Mouse (Mus musculus): ENCODE measurements at regions not wholly inside any gene's neighbourhood (a gene's known extent, or its start where the extent isn't known, plus 50 kb on each side); places are given as distances from the start of the nearest gene placed in this dataset.
A peak's percentile ranks its signal among the peaks of the same experiment; 100 is the strongest.

DNA sequence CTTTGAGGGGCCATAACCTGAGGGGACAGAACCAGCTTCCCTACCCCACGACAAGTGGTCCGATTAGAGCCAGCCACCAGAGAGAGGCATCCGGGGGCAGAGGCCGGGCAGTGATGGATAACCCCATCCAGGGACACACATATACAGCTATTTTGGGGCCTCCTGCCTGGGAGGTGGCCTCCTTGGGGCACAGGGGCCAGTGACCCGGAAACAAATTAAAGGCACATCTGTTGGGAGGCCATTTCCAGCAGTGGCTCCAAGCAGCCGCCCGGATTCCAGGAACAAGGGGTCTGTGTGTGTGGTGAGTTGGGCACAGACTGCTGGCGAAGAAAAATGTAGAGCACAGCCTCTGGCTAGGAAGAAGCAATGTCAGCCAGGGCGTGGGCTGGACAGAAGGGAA, 144.2 kb upstream of the Mycn start:
- Histone ChIP-seq H3K9me3 (no peaks in the 10 kb centered on the region), H3K4me1 (peaks cover 12% of the 10 kb centered on the region), H3K27ac (no peak overlapping the region), H3K4me2 (no peak overlapping the region), H3K4me3 (no peak overlapping the region), H3K9ac (no peak overlapping the region), H3K36me3 (no peaks in the 10 kb centered on the region), H3K27me3 (no peaks in the 10 kb centered on the region)
- ATAC-seq (ENCODE audit: insufficient number of reproducible peaks, insufficient read depth, low FRiP score, low TSS enrichment, low read depth), result no peak
- 32% methylated on average over 9 of the region's 9 CpGs for WGBS

DNA sequence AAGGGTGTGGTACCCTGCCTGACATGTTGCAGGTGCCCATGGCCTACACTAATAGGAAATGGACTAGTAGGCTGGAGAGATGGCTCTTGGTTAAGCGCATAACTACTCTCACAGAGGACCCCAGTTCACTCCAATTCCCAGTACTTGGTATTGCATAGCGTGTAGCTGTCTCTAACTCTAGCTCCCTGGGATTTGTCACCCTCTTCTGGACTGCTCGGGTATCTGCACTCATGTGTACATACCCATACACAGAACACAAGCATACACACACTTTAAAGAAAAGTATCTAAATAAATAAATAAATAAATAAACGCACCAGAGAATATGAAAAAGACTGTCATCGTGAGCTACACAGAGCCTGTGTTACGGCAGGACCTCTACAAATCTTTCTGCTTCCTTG, 143.8 kb upstream of the Mycn start:
- WGBS, result 60% methylated on average over 6 of the region's 6 CpGs
- no peak for ATAC-seq (ENCODE audit: insufficient number of reproducible peaks, insufficient read depth, low FRiP score, low TSS enrichment, low read depth)
- Histone ChIP-seq H3K9ac (no peak overlapping the region), H3K27me3 (no peaks in the 10 kb centered on the region), H3K4me3 (no peak overlapping the region), H3K36me3 (no peaks in the 10 kb centered on the region), H3K4me2 (no peak overlapping the region), H3K9me3 (no peaks in the 10 kb centered on the region), H3K4me1 (peaks cover 16% of the 10 kb centered on the region), H3K27ac (no peak overlapping the region)

DNA sequence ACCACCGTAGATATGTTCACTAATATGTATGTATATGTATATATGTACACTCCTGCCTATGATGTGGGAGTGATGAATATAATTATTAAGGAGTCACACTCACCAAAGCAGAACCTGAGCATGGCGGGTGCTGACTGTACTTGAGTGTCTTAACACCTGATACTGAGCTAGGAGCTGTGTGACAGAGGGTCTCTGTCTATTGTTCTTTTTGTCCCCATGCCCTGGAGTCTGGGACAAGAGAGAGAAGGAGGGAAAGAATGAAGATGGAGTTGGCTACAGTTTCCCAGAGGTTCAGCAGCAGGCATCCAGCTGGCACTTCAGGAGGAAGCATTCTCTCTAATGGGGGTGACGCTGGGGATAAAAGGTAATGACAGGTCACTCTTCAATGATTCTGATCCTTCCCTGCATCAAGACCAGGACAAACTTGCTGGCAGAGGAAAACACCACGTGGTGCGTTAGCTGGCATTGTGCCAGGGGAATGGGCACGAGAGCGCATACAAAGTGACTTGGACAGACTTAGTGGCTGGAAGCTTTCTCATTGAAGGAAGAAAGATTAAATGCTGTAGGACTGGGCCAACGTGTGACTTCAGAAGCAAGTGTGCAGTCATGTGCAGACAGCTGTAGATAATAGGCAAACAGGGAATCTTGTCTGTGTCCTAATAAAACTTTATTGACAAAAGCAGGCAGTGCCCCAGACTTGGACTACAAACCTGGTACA, 141.8 kb upstream of the Mycn start:
- H3K4me3 ChIP-seq, result no peak overlapping the region
- 68% methylated on average over 8 of the region's 8 CpGs for WGBS
- no peak overlapping the region for H3K9ac ChIP-seq
- H3K27ac ChIP-seq, result no peak overlapping the region
- H3K27me3 ChIP-seq, result no peaks in the 10 kb centered on the region
- H3K9me3 ChIP-seq, result no peaks in the 10 kb centered on the region
- H3K4me1 ChIP-seq, result peaks cover 28% of the 10 kb centered on the region
- H3K4me2 ChIP-seq, result no peak overlapping the region
- no peaks in the 10 kb centered on the region for H3K36me3 ChIP-seq
- no peak for ATAC-seq (ENCODE audit: insufficient number of reproducible peaks, insufficient read depth, low FRiP score, low TSS enrichment, low read depth)

DNA sequence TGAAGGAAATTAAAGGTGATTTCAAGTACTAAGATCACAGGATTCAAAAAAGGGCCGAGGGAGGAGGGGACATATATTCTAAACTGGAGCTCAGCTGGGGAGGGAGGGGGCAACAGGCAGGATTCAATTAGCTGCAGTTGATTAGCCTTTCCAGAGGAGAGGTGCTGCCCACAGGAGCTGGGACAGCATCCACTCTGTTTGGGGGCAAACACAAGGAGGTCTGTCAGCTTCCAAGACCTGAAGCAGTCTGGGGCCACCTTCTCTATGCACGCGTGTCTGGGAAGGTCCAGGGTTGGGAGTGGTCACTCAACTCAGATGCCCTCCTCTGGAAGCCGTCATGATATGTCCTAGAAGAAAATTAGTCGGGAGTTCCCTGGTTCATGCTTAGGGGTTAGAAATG, 139.1 kb upstream of the Mycn start:
- Histone ChIP-seq H3K4me2 (no peak overlapping the region), H3K4me3 (no peak overlapping the region), H3K27me3 (no peaks in the 10 kb centered on the region), H3K9ac (no peak overlapping the region), H3K4me1 (peaks cover 49% of the 10 kb centered on the region), H3K36me3 (no peaks in the 10 kb centered on the region), H3K9me3 (no peaks in the 10 kb centered on the region), H3K27ac (peak overlapping the region; percentile 33; the same call in 1 of the 2 replicates)
- 22% methylated on average over 5 of the region's 5 CpGs for WGBS
- ATAC-seq (ENCODE audit: insufficient number of reproducible peaks, insufficient read depth, low FRiP score, low TSS enrichment, low read depth), result no peak

DNA sequence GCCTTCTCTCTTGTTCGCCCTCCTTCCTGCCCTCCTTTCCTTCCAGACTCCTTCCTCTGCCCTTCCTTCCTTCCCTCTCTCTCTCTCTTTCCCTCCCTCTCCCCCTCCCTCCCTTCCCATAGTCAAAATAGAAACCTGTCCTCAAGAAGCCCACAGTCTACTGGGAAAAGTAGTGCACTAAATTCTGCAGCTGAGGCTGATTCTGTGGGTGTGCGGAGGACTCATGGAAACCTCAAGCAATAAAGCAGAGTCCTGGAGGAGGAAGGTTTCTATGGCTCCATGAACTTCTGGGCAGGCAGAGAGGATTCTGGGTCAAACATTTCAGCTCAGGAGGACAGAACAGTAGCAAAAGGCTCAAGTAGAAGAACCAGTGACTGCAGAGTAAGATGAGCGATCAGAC, 138.1 kb upstream of the Mycn start:
- WGBS, result 80% methylated on average over 3 of the region's 3 CpGs
- Histone ChIP-seq H3K27ac (no peak overlapping the region), H3K9ac (no peak overlapping the region), H3K9me3 (no peaks in the 10 kb centered on the region), H3K4me2 (no peak overlapping the region), H3K36me3 (no peaks in the 10 kb centered on the region), H3K4me3 (no peak overlapping the region), H3K4me1 (peaks cover 49% of the 10 kb centered on the region), H3K27me3 (no peaks in the 10 kb centered on the region)
- no peak for ATAC-seq (ENCODE audit: insufficient number of reproducible peaks, insufficient read depth, low FRiP score, low TSS enrichment, low read depth)

DNA sequence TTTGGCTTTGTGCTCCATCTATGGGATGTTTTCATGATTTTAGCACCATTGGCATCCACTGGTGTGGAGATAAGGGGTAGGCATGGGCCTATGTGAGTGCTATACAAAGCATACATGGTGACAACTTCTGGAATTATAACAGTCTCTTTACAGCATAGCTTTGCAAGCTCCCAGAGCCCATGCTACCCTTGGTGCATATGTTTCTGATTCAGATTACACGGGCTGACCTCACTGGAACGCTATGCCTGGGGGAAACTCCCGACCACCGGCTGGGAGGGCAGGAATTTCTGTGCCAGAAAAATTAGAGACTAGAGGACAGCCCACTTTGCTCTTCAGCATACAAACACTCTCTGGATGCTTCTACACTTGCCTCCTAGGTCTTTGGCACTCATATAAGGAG, 136.0 kb upstream of the Mycn start:
- H3K9ac ChIP-seq, result no peak overlapping the region
- H3K27ac ChIP-seq, result peak overlapping the region; percentile 71
- 13% methylated on average over 4 of the region's 4 CpGs for WGBS
- no peaks in the 10 kb centered on the region for H3K27me3 ChIP-seq
- H3K4me1 ChIP-seq, result peaks cover 50% of the 10 kb centered on the region
- H3K9me3 ChIP-seq, result no peaks in the 10 kb centered on the region
- H3K4me3 ChIP-seq, result no peak overlapping the region
- peak; percentile 50; the same call in 1 of the 2 replicates for ATAC-seq (ENCODE audit: insufficient number of reproducible peaks, insufficient read depth, low FRiP score, low TSS enrichment, low read depth)
- H3K36me3 ChIP-seq, result no peaks in the 10 kb centered on the region
- H3K4me2 ChIP-seq, result no peak overlapping the region

DNA sequence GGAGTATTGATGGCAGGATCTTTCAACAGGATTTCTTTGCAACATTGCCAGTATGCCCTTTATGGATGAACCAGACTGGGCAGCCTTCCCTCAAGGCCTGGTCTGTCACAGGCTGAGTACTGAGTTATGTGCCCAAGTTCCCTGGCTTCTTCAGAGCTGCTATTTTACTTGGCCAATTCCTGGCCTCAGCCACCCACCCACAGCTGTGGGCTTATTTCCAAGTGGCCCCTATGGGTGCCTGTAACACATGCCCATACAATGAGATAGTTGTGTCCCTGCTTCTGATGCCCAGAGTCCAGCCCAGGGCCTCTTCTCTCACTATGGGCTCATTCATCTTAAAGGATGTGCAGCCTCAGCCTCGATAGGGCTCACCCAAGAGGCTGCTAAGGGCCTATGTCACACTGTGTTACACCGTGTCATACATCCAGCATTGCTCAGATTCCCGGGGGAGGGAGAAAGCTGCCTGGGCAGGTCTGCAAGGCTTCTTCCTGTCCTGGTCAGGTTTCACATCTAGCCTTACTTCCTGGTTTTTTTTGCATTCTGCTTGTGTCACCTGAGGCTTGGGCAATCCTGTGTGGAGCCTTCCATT, 135.1 kb upstream of the Mycn start:
- H3K9me3 ChIP-seq, result no peaks in the 10 kb centered on the region
- no peaks in the 10 kb centered on the region for H3K27me3 ChIP-seq
- H3K4me1 ChIP-seq, result peaks cover 50% of the 10 kb centered on the region
- no peaks in the 10 kb centered on the region for H3K36me3 ChIP-seq
- no peak for ATAC-seq (ENCODE audit: insufficient number of reproducible peaks, insufficient read depth, low FRiP score, low TSS enrichment, low read depth)
- no peak overlapping the region for H3K9ac ChIP-seq
- whole genome bisulfite sequencing, result 19% methylated on average over 3 of the region's 3 CpGs
- peak overlapping the region; percentile 71 for H3K27ac ChIP-seq
- no peak overlapping the region for H3K4me2 ChIP-seq
- H3K4me3 ChIP-seq, result no peak overlapping the region

DNA sequence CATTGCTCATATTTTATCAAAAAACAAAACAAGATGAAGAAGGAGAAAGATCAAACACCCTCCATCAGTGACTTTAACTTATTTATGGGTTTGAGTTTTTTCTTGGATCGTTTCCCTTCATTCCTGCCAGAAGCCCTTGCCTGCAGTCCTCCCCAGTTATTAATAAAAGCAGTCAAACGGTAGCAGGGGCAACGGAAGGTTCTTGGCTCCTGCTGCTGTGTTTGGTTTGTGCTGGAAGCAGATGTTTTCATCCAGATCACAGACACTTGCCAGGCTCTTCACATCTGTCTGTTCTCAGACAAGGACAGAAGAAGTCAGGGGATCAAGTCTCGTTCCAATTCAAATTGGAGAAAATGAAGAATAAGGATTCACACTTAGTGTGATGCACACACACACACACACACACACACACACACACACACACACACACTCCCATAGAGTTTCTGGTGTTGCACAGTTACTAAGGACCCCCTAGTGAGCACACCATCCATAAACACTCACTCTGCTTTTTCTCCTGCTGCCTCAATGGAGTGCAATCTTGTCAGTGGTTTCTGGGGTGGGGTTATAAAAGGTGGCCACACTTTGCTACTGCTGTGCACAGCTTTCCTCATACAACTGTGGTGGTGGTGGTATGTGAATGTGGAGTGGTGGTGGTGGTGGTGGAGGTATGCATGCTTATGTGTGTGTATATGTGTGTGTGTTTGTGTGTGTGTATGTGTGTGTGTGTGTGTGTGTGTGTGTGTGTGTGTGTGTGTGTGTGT, 131.6 kb upstream of the Mycn start:
- Histone ChIP-seq H3K9ac (no peak overlapping the region), H3K27ac (no peak overlapping the region), H3K4me2 (no peak overlapping the region), H3K36me3 (no peaks in the 10 kb centered on the region), H3K9me3 (no peaks in the 10 kb centered on the region), H3K27me3 (no peaks in the 10 kb centered on the region), H3K4me3 (no peak overlapping the region), H3K4me1 (peaks cover 24% of the 10 kb centered on the region)
- no peak for ATAC-seq (ENCODE audit: insufficient number of reproducible peaks, insufficient read depth, low FRiP score, low TSS enrichment, low read depth)
- WGBS, result 38% methylated on average over 4 of the region's 4 CpGs

DNA sequence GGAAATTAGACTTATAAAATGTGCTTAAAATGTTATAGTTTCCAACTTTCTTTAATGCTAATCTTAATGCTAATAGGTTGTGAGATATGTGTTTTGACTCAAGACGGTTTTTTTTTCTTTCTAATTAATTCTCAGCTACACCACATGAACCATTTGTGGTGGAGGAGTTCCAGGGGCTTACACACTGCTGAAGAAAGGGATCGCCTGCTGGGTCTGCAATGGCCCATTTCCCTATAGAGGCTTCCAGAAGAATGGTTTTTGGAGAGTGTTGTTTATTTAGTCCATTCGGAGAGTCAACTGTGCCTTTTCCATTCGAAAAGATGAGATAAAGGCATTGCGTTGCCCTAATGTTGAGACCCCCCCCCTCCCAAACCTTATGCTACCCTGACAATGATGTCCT, 125.6 kb upstream of the Mycn start:
- no peak for ATAC-seq (ENCODE audit: insufficient number of reproducible peaks, insufficient read depth, low FRiP score, low TSS enrichment, low read depth)
- Histone ChIP-seq H3K4me1 (peaks cover 7% of the 10 kb centered on the region), H3K27me3 (no peaks in the 10 kb centered on the region), H3K27ac (no peak overlapping the region), H3K4me3 (no peak overlapping the region), H3K36me3 (no peaks in the 10 kb centered on the region), H3K9ac (no peak overlapping the region), H3K9me3 (no peaks in the 10 kb centered on the region), H3K4me2 (no peak overlapping the region)
- 71% methylated on average over 5 of the region's 5 CpGs for WGBS

DNA sequence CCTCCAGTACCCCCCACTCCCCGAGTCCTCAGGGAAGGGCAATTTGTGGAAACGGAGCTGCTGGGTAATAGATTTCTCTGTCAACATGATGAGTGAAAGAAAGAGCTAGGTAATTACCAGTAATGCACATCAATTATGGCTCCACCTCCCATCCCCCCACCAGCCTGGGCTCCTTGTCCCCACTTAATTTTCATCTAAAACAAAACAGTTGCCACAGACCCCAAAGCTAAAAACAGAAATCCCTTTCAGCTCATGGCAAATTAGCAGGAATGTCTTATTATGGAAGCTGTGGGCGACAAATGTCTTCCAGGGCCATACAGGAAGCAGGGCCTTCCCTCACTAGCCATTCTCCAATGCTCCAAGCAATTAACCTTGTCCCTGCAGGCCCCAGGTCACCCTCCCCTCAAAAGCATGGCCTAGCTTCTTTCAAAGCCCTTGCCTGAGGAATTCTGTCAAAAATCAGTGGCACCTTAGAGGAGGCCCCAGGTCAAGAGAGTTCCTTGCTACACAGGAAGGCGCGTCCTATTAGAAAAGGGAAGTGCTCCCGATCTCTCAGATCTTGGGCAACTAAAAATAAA, 125.0 kb upstream of the Mycn start:
- ATAC-seq (ENCODE audit: insufficient number of reproducible peaks, insufficient read depth, low FRiP score, low TSS enrichment, low read depth), result no peak
- Histone ChIP-seq H3K4me2 (no peak overlapping the region), H3K4me3 (no peak overlapping the region), H3K36me3 (no peaks in the 10 kb centered on the region), H3K9me3 (no peaks in the 10 kb centered on the region), H3K27ac (no peak overlapping the region), H3K9ac (no peak overlapping the region), H3K27me3 (no peaks in the 10 kb centered on the region), H3K4me1 (peaks cover 7% of the 10 kb centered on the region)
- WGBS, result 29% methylated on average over 6 of the region's 6 CpGs

DNA sequence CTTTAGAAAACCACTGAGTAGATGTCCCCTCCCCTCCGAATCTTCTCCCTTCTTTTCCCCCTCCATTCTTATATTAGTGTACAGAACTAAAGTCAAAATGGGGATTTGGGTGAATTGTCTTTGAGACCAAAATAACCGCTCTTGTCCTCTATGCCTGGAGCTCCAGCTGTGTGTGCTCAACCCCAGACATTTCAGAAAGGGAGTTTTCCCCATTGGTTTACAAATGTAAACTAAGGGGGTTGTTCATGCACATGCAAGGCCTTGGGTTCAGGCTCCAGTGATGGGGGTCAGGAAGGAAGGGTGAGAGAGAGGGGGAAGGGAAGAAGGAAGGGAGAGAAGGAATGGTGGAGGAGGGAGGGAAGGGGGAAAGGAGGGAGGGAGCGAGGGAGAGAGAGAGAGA, 117.8 kb upstream of the Mycn start:
- no peak for ATAC-seq (ENCODE audit: insufficient number of reproducible peaks, insufficient read depth, low FRiP score, low TSS enrichment, low read depth)
- H3K4me2 ChIP-seq, result no peak overlapping the region
- peaks cover 3% of the 10 kb centered on the region for H3K27me3 ChIP-seq
- no peaks in the 10 kb centered on the region for H3K36me3 ChIP-seq
- 79% methylated on average over 3 of the region's 3 CpGs for WGBS
- H3K9ac ChIP-seq, result no peak overlapping the region
- peaks cover 12% of the 10 kb centered on the region for H3K4me1 ChIP-seq
- H3K9me3 ChIP-seq, result no peaks in the 10 kb centered on the region
- H3K4me3 ChIP-seq, result no peak overlapping the region
- no peak overlapping the region for H3K27ac ChIP-seq
